ENCODE assay signal across 9 mouse cellular contexts in genomic region chr9:86592676-86593668, GRCm38 (mm10). TPM values are rescaled to one million over a fixed set of nuclear protein-coding genes. Genes with fewer than 3 reads are reported as not detected.
DNase-seq lines count a peak whose midpoint lies in the region; ATAC-seq and TF ChIP-seq lines count a peak whose summit lies in the region.
"Had no signal": no experiment of that assay in that cellular context is flagged by ENCODE, and none has a peak within 500 bp of the region (broad histone marks: within the 10 kb centered on the region; RNA-seq: fewer than 3 reads in every experiment).

No protein-coding gene starts in this region.

- intact Hi-C loops in heart, adult 2 months (cut with DNase I): loop anchor here (1.0 to 10.0 kb wide), 4 partner anchors 102 to 652 kb away; partner anchors contain the start of gene Me1
- intact Hi-C loops in heart, postnatal 10 days (cut with DNase I): loop anchor here (1.0 to 2.0 kb wide), 2 partner anchors 153 to 206 kb away; no protein-coding TSS in a partner anchor

- no peaks in the 10 kb centered on the region for H3K27me3 ChIP-seq in heart, adult 2 months (ENCODE audit: control insufficient read depth, insufficient read depth, low read length)
- no peaks in the 10 kb centered on the region for H3K27me3 ChIP-seq in heart, embryonic 16.5 days (ENCODE audit: control insufficient read depth, insufficient read depth, low read length)
- H3K27me3 ChIP-seq: liver, embryonic 13.5 days had no signal

- H3K27ac ChIP-seq in heart, adult 2 months: no peak overlapping the region
- H3K27ac ChIP-seq in heart, embryonic 16.5 days (ENCODE audit: low read length): no peak overlapping the region
- H3K27ac ChIP-seq: liver, embryonic 13.5 days had no signal

- no peaks in the 10 kb centered on the region for H3K4me1 ChIP-seq in heart, adult 2 months (ENCODE audit: control insufficient read depth, insufficient read depth, low read length)
- H3K4me1 ChIP-seq in heart, embryonic 16.5 days (ENCODE audit: control insufficient read depth, insufficient read depth, low read length): peaks cover 12% of the 10 kb centered on the region
- H3K4me1 ChIP-seq: liver, embryonic 13.5 days had no signal

- TF ChIP-seq CTCF in heart, adult 2 months (IDR thresholded peaks at IDR 0.05): peak; percentile 87

- peak overlapping the region; percentile 39 for H3K4me2 ChIP-seq in heart, embryonic 16.5 days (ENCODE audit: low read depth, low read length)
- H3K4me2 ChIP-seq: liver, embryonic 13.5 days had no signal

- no peak for TF ChIP-seq EP300 in heart, adult 2 months (IDR thresholded peaks at IDR 0.05; ENCODE audit: insufficient read depth, low read depth, low read length)

- no peak for TF ChIP-seq POLR2A in heart, adult 2 months (IDR thresholded peaks at IDR 0.05; ENCODE audit: insufficient read depth, low read depth, low read length)

- H3K9me3 ChIP-seq in heart, embryonic 16.5 days (replicated peaks; ENCODE audit: control insufficient read depth, low read length): no peaks in the 10 kb centered on the region
- H3K9me3 ChIP-seq: liver, embryonic 13.5 days had no signal

- no peak overlapping the region for H3K9ac ChIP-seq in heart, adult 2 months (ENCODE audit: low read depth, low read length)
- no peak overlapping the region for H3K9ac ChIP-seq in heart, embryonic 16.5 days (ENCODE audit: low read length)
- H3K9ac ChIP-seq: liver, embryonic 13.5 days had no signal

- peak in 1 of 2 experiments; percentile 34 for DNase-seq in heart, adult 2 months
- no peak for DNase-seq in heart, postnatal 10 days
- DNase-seq in thymus, postnatal 0 days (ENCODE audit: low spot score): peak; percentile 45
- no peak for DNase-seq in thymus, postnatal 14 days
- DNase-seq in monocyte, adult 2 months (ENCODE audit: low read depth in 1 of 2, low spot score in 2 of 2): peak; percentile 33 to 55
- DNase-seq in urinary bladder, adult 2 months (ENCODE audit: low spot score): no peak
- DNase-seq in spleen, adult 12 weeks (ENCODE audit: low spot score): no peak
- DNase-seq: liver, embryonic 13.5 days had no signal

- no peak overlapping the region for H3K4me3 ChIP-seq in heart, adult 2 months
- H3K4me3 ChIP-seq in heart, embryonic 16.5 days (ENCODE audit: low read length): 0 out of 2 replicates have a peak overlapping the region, but pooled peaks have one; percentile 2
- H3K4me3 ChIP-seq: liver, embryonic 13.5 days had no signal

- 64% methylated on average over 19 of the region's 19 CpGs for WGBS in heart, adult 2 months
- 56% methylated on average over 19 of the region's 19 CpGs for WGBS in heart, embryonic 16.5 days

- no peaks in the 10 kb centered on the region for H3K79me2 ChIP-seq in heart, adult 2 months (replicated peaks; ENCODE audit: control insufficient read depth, insufficient read depth, low read length)

- no peaks in the 10 kb centered on the region for H3K36me3 ChIP-seq in heart, adult 2 months (ENCODE audit: control insufficient read depth, insufficient read depth, low read length)
- no peaks in the 10 kb centered on the region for H3K36me3 ChIP-seq in heart, embryonic 16.5 days (ENCODE audit: control insufficient read depth, insufficient read depth)
- H3K36me3 ChIP-seq: liver, embryonic 13.5 days had no signal

- no peak for ATAC-seq in heart, embryonic 16.5 days (replicated peaks; ENCODE audit: extremely low read depth, insufficient read depth, low FRiP score)

RNA-seq across cellular contexts. Expression of gene Rwdd2a, which starts 21.2 kb away (rescaled TPM):
- under 1 TPM; 0.27 to 0.47 TPM for total RNA-seq in heart, adult 2 months (2021)
- 0.64 and 0.86 TPM in 2 replicates for polyA plus RNA-seq in heart, adult 2 months (2012; rRNA removed)
- under 1 TPM; 0.32 to 0.69 TPM for total RNA-seq in heart, postnatal 10 days (2021)
- polyA plus RNA-seq in thymus, postnatal 0 days (2015; fragmentation: Nextera tagmentation; extraction: Ambion mirVana): 6.2 and 7.3 TPM in 2 replicates
- polyA plus RNA-seq in heart, embryonic 16.5 days (2015; fragmentation: Nextera tagmentation; extraction: Ambion mirVana): 3.9 and 5.2 TPM in 2 replicates
- polyA plus RNA-seq in urinary bladder, adult 2 months (2012; rRNA removed): 1.7 and 1.8 TPM in 2 replicates

RNA-seq across cellular contexts. Expression of gene Pgm3, which starts 21.3 kb away (rescaled TPM):
- total RNA-seq in heart, adult 2 months (2021): 1 to 10 TPM; 6.2 to 6.5 TPM
- 3.2 and 5.0 TPM in 2 replicates for polyA plus RNA-seq in heart, adult 2 months (2012; rRNA removed)
- total RNA-seq in heart, postnatal 10 days (2021): 10 to 100 TPM; 10.6 to 12.3 TPM
- polyA plus RNA-seq in thymus, postnatal 0 days (2015; fragmentation: Nextera tagmentation; extraction: Ambion mirVana): 20.7 and 23.0 TPM in 2 replicates
- 20.1 and 20.6 TPM in 2 replicates for polyA plus RNA-seq in heart, embryonic 16.5 days (2015; fragmentation: Nextera tagmentation; extraction: Ambion mirVana)
- 9.4 and 12.4 TPM in 2 replicates for polyA plus RNA-seq in urinary bladder, adult 2 months (2012; rRNA removed)

Comparison
In these comparisons a context has a peak if more than half of its experiments do, and no peak if none do; other contexts are left out.
1. DNase-seq: peak in thymus, postnatal 0 days (single experiment) and monocyte, adult 2 months (2 of 2); none in heart, postnatal 10 days (0 of 2), thymus, postnatal 14 days (single experiment), urinary bladder, adult 2 months (single experiment) and spleen, adult 12 weeks (single experiment).